Mouse (Mus musculus) heart, adult 2 months (tissue): Measurements from ENCODE around the gene Dip2c. TPM values are rescaled to one million over a fixed set of nuclear protein-coding genes. Genes with fewer than 3 reads are reported as not detected.

Experiments
- DNase-seq, 2 experiments: peaks; one replicate each; pipeline ENCODE4 v3.0.0; 2021
- H3K27ac ChIP-seq: fragments of 200-600 bp; 2 replicates; pipeline ENCODE4 v1.8.1; 2022
- H3K27me3 ChIP-seq: fragments of 200-500 bp; 2 replicates; pipeline ENCODE4 v1.6.1; 2012; ENCODE audit warnings: mild to moderate bottlenecking, low read length, inconsistent platforms, mixed read lengths; ENCODE audit not compliant: control insufficient read depth, insufficient read depth
- H3K36me3 ChIP-seq: fragments of 200-500 bp; 2 replicates; pipeline ENCODE4 v1.6.1; 2012; ENCODE audit warnings: low read length, inconsistent platforms; ENCODE audit not compliant: control insufficient read depth, insufficient read depth
- H3K4me1 ChIP-seq: fragments of 200-500 bp; 2 replicates; pipeline ENCODE4 v1.6.1; 2011; ENCODE audit warnings: low read length; ENCODE audit not compliant: control insufficient read depth, insufficient read depth
- H3K4me3 ChIP-seq: fragments of 200-600 bp; 2 replicates; pipeline ENCODE4 v1.8.1; 2022
- H3K79me2 ChIP-seq: fragments of 200-500 bp; replicated peaks from 2 replicates; pipeline ENCODE4 v1.6.1; 2012; ENCODE audit warnings: mild to moderate bottlenecking, inconsistent platforms, low read length, moderate library complexity, mixed read lengths; ENCODE audit not compliant: control insufficient read depth, insufficient read depth
- H3K9ac ChIP-seq: fragments of 200-500 bp; 2 replicates; pipeline ENCODE4 v1.6.1; 2012; ENCODE audit warnings: low read depth, mild to moderate bottlenecking, control low read depth, inconsistent platforms, low read length, mixed read lengths
- CTCF ChIP-seq: fragments of 200-600 bp; IDR thresholded peaks from 2 replicates; pipeline ENCODE4 v1.8.1; 2022; ENCODE audit warnings: antibody characterized with exemption, mild to moderate bottlenecking, moderate library complexity
- EP300 ChIP-seq: fragments of 200-500 bp; IDR thresholded peaks from 2 replicates; pipeline ENCODE4 v1.6.1; 2011; ENCODE audit warnings: low read depth, low read length, control low read depth; ENCODE audit not compliant: insufficient read depth
- POLR2A ChIP-seq: fragments of 200-500 bp; IDR thresholded peaks from 2 replicates; pipeline ENCODE4 v1.6.1; 2011; ENCODE audit warnings: mild to moderate bottlenecking, low read depth, low read length, control low read depth; ENCODE audit not compliant: insufficient read depth
- WGBS: fragments of 180-500 bp; shearing (Covaris S2); methylation state at CpG from one replicate; pipeline ENCODE4 v1.1.7; 2018; 5-methylcytosine and 5-hydroxymethylcytosine counted together
- intact Hi-C: fragments of 180-260 bp; cut with DNase I; formaldehyde crosslinking; loops from one replicate; pipeline ENCODE4 v1.15.1; 2025
- long read RNA-seq: library from polyadenylated mRNA; stranded (forward); transcript quantifications from one replicate; pipeline ENCODE4 v2.0.0, GENCODE M21; 2021
- polyA plus RNA-seq: library from polyadenylated mRNA; depleted of rRNA; stranded (reverse); fragments of >200 nt; gene quantifications from 2 replicates; pipeline ENCODE4 v1.2.3, GENCODE M21; 2012; rRNA removed
- total RNA-seq, 2 experiments: library from RNA; stranded (reverse); gene quantifications; 2 replicates each; pipeline ENCODE4 v1.2.3; 2021

Gene Dip2c
- total RNA-seq (10 to 100 TPM; 36.3 to 43.7 TPM), polyA plus RNA-seq (19.1 and 39.9 TPM in 2 replicates)
- long read RNA-seq, partial matches to known transcripts: 16 of 17 reads
- long read RNA-seq, other reads (novel, unspliced or antisense): 1 of 17 reads

DNA sequence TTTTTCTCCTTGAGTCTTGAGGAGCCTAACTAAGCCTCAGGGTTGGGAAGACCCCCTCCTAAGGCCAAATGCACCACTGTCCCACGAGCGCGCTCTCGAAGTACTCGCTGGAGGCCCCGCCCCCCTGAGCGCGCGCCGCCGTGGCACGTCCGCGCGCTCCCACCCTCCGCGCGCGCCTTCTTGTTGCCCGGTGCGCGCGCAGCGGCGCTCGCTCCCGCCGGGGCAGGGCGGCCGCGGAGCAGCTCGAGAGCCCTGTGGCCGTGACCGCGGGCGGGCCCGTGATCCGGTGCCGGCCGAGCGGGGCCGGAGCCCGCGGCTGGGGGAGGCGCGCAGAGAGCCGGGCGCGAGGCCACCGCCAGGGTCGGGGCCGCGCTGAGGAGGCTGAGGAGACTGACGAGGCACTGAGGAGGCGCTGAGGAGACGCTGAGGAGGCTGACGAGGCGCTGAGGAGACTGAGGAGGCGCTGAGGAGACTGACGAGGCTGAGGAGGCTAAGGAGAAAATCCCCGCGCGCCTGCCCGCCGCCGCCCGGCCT is at the start of gene Dip2c:
Dip2c (plus strand) TSS at position 207 of the 534 bp plus-strand sequence.
- intact Hi-C loops: loop anchor here (1.0 to 5.0 kb wide), 6 partner anchors 94 to 491 kb away; partner anchors contain the start of genes Gtpbp4, Larp4b and Zmynd11
- peak; percentile 94 to 96 for DNase-seq
- peak within 1 kb of the TSS; percentile 96 for H3K27ac ChIP-seq

DNA sequence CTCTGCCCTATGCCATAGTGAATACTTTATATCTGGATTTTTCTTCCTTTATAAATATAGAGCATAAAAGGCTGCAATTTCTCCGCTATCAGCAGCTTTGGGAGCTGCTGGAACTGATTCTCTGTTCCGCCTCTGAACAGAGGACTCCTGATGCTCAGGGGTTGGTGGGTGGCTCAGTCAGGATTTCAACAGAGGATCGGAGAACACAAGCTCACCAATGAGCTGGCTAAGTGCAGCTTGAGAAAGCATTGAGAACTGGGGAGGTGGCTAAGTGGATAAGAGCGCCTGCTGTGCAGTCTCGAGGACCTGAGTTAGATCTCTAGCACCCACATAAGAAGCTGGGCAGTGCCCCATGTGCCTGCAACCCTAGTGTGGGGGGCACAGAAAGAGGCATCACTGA is 49.2 kb upstream of the Dip2c start:
- WGBS: 82% methylated on average over 5 of the region's 5 CpGs
- H3K36me3 ChIP-seq: no peaks in the 10 kb centered on the region
- H3K4me1 ChIP-seq: no peaks in the 10 kb centered on the region
- no peak for DNase-seq
- intact Hi-C loops: no loop called here
- no peak overlapping the region for H3K27ac ChIP-seq
- TF ChIP-seq POLR2A: no peak
- no peak for TF ChIP-seq CTCF
- TF ChIP-seq EP300: no peak
- H3K27me3 ChIP-seq: no peaks in the 10 kb centered on the region
- no peaks in the 10 kb centered on the region for H3K79me2 ChIP-seq
- H3K4me3 ChIP-seq: no peak overlapping the region
- H3K9ac ChIP-seq: no peak overlapping the region

More for the DNA sequence above, at the start of gene Dip2c:
- peaks cover 4% of the 10 kb centered on the region for H3K79me2 ChIP-seq
- H3K4me1 ChIP-seq: peaks cover 3% of the 10 kb centered on the region; the same call in 1 of the 2 replicates
- WGBS: 1% methylated on average over 58 of the region's 67 CpGs
- peak within 1 kb of the TSS; percentile 98 for H3K9ac ChIP-seq
- H3K27me3 ChIP-seq: no peaks in the 10 kb centered on the region
- H3K36me3 ChIP-seq: peaks cover 14% of the 10 kb centered on the region
- peak within 1 kb of the TSS; percentile 86 for H3K4me3 ChIP-seq
- TF ChIP-seq EP300 (no peak), CTCF (peak; percentile 34)

DNA sequence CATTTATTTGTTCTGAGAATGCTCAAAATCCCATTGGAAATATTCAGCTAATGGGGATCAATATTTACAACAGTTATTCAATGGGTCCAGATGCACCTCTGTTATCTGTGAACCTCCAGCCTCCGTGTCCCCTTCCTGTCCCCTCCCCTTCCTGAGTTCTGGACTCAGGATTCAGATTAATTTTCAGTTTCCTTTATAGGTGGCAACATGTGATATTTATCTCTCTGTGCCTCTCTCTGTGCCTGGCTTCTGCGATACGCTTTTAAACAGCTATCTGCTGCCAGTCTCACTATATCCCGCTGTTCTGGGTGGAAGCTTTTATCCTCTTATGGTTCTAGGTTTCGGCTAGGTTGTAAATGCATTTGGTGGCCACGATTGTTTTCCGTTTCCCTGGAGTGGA is 38.8 kb upstream of the Dip2c start:
- no peak for TF ChIP-seq CTCF
- no peak for TF ChIP-seq POLR2A
- TF ChIP-seq EP300: no peak
- no peaks in the 10 kb centered on the region for H3K79me2 ChIP-seq
- intact Hi-C loops: no loop called here
- no peaks in the 10 kb centered on the region for H3K36me3 ChIP-seq
- H3K4me3 ChIP-seq: no peak overlapping the region
- H3K4me1 ChIP-seq: peaks cover 2% of the 10 kb centered on the region; the same call in 1 of the 2 replicates
- DNase-seq: no peak
- no peak overlapping the region for H3K9ac ChIP-seq
- WGBS: 47% methylated on average over 7 of the region's 7 CpGs
- no peak overlapping the region for H3K27ac ChIP-seq
- no peaks in the 10 kb centered on the region for H3K27me3 ChIP-seq

GRCm38 (mm10) chr13:9239127-9239526 is 37.2 kb upstream of the Dip2c start:
- 82% methylated on average over 5 of the region's 5 CpGs for WGBS
- intact Hi-C loops: no loop called here

DNA sequence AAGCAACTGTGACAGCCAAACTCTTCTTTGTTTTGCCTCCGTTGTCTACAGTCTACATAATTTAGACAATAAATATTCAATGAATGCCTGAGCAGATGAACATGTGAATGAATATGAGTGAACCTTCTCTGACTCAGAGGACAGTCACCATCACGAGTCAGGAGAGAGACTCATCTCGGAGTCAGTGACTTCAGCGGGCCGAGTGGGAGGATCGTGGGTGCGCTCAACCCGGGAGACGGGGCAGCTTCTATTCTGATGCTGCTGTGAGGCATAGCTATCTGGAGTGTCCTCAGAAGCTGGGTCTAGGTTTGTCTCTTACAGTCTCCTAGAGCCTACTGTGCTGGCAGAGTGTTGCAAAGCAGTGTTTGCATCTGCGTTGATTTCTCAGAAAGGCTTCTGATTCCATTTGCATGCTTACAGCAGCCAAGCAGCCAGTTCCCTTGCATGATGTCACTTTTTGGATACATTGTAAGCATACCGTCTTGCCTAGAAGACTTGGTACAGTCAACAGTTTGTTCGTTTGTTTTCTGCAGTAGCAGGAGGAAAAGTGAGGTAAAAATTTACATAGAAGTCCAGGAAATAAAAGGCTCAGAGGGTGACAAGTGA is 36.6 kb upstream of the Dip2c start:
- no peaks in the 10 kb centered on the region for H3K27me3 ChIP-seq
- H3K4me3 ChIP-seq: no peak overlapping the region
- no peak for TF ChIP-seq CTCF
- TF ChIP-seq EP300: no peak
- TF ChIP-seq POLR2A: no peak
- intact Hi-C loops: no loop called here
- H3K9ac ChIP-seq: no peak overlapping the region
- H3K79me2 ChIP-seq: no peaks in the 10 kb centered on the region
- H3K4me1 ChIP-seq: peaks cover 2% of the 10 kb centered on the region; the same call in 1 of the 2 replicates
- no peaks in the 10 kb centered on the region for H3K36me3 ChIP-seq
- H3K27ac ChIP-seq: no peak overlapping the region
- 82% methylated on average over 12 of the region's 12 CpGs for WGBS
- DNase-seq: no peak

More at GRCm38 (mm10) chr13:9239127-9239526, 37.2 kb upstream of the Dip2c start:
- H3K79me2 ChIP-seq: no peaks in the 10 kb centered on the region
- no peak overlapping the region for H3K27ac ChIP-seq
- H3K27me3 ChIP-seq: no peaks in the 10 kb centered on the region
- no peak overlapping the region for H3K4me3 ChIP-seq
- no peak for TF ChIP-seq CTCF
- TF ChIP-seq POLR2A: no peak
- TF ChIP-seq EP300: no peak
- no peaks in the 10 kb centered on the region for H3K36me3 ChIP-seq
- no peak overlapping the region for H3K9ac ChIP-seq
- no peak for DNase-seq
- H3K4me1 ChIP-seq: peaks cover 2% of the 10 kb centered on the region; the same call in 1 of the 2 replicates

DNA sequence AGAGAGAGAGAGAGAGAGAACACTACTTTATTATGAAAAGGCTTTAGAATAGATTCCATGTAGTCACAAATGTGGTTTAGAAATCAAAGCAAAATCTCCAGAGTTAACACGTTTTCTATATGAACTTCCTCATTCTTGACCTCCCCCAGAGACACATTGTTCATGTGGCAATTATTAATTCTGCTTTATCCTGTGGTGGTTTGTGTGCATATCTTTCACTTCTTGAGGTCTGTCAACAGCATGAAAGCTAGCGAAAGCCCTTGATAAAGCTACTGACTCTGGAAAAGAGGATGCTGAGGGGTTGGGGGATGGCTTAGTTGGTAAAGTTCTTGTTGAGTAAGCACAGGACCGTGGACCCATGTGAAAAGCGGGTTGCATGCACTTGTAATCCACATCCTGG is 14.6 kb upstream of the Dip2c start:
- 62% methylated on average over 4 of the region's 4 CpGs for WGBS
- no peak overlapping the region for H3K9ac ChIP-seq
- no peaks in the 10 kb centered on the region for H3K4me1 ChIP-seq
- TF ChIP-seq CTCF (no peak), EP300 (no peak), POLR2A (no peak)
- H3K36me3 ChIP-seq: no peaks in the 10 kb centered on the region
- no peak overlapping the region for H3K27ac ChIP-seq
- no peaks in the 10 kb centered on the region for H3K27me3 ChIP-seq
- no peaks in the 10 kb centered on the region for H3K79me2 ChIP-seq
- H3K4me3 ChIP-seq: no peak overlapping the region
- intact Hi-C loops: no loop called here
- no peak for DNase-seq
